Mouse (Mus musculus) telencephalon, adult 2 months (tissue): Measurements from ENCODE around the gene Sult2a3.
"Not testable (repeated sequence)": the region's sequence is repeated elsewhere in the genome, so short reads cannot be mapped to it uniquely, and the experiment has no call there.

Experiments
- DNase-seq: peaks from one replicate; pipeline ENCODE4 v3.0.0-alpha.2; 2011; ENCODE audit warnings: low read depth, low spot score

Gene Sult2a3

DNA sequence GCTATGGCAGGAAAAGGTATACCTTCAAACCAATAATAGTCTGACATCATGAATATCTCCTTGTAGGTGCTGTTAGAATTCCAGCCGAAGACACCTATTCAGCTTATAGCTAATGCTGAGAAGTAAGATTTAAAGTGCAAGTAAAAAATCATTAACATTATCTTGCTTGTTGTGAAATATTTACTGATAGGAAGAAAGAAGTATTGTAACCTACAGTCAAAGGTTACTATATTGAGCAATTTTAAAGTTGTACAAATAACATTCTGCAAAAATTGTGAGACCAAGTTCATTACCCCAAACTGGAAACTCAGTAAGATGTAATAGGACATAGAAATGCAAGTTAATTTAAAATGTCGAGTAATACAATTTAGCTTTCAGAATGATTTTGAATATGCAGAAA lies at the start of gene Sult2a3:
Gene Sult2a3 (minus strand): TSS at position 101 of the 400 bp plus-strand sequence.
- no peak for DNase-seq

DNA sequence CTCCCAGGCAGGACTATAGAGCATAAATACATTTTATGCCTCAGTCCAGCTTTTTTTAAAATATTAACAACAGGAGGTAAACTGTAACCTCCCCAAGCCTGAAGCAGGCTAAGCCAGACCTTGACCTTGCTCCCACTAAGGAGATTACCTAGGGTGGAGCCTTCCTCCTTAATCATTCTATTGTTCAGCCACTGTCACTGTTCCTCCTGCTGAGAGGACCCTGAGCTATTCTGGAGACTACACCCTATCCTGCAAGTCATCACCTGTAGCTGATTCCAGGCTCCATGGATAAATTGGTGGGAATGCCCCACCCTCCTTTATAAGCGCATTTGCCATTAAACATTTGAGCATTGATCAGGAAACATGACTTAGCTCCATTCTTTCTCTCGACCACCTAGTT lies 2.4 kb downstream of the Sult2a3 start:
- DNase-seq: no peak

DNA sequence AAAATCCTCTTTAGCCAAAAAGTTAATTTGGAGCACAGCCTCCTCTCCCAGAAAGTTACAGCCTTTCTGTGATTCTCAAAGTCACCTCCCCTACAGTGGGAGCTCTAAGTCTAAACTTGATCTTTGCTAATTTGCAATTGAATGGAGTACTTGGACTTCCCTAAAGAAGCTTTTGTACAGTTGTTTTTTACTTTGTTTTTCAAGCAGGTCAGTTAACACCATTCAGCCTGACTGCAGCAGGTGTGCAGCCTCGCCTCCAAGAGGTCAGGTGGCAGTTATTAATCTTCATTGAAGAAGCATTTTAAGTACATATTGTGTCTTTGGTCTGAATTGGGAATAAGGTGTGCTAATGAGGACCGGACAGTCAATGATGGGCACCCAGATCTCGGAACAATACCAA lies 3.0 kb downstream of the Sult2a3 start:
- DNase-seq: not testable (repeated sequence)

DNA sequence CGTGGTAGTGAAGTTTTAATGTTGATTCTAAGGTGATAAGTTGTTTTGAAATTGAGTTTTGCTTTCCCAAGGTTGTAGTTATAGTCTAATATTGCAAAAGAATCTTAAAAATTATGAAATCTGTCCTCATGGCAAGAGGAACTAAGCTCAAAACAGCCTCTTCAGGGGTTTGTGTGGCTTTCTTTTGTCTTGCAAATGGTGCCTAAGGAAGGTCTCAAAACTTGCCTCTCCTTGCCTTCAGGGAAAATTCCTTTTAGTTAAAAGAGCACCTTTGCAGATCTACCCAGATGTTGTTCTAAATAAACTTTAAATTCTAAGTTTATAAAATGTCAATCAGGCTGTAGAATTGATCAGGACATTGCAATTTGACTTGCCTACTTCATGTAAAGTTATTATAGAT lies 6.1 kb downstream of the Sult2a3 start:
- DNase-seq: no peak

DNA sequence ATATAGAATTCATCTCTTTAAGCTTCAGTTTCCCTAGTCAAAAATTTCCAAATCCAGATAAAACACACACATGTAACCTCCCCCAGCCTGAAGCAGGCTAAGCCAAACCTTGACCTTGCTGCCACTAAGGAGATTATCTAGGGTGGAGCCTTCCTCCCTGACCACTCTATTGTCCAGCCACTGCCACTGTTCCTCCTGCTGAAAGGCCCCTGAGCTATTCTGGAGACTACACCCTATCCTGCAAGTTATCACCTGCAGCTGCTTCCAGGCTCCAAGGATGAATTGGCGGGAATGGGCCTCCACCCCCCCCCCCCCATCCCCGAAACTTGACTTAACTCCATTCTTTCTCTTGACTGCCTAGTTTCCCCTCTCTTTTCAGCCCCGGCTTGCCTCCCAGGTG lies 8.4 kb downstream of the Sult2a3 start:
- DNase-seq: not testable (repeated sequence)

DNA sequence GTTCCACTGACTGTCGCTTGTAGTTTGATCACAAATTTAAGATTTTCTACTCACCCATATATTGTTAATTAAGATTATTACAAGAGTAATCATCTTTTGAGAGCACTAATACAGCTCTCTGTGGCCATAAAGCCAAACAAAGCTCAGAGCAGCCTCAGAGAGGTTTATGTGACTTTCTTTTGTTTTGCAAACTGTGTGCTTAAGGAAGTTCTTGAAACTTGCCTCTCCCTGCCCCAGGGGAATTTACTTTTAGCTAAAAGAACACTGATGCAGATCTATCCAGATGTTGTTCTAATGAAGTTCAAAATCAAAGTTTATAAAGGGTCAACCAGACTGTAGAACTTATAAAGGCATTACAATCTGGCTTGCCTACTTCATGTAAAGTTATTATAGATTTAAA lies 75.0 kb downstream of the Sult2a3 start:
- not testable (repeated sequence) for DNase-seq

DNA sequence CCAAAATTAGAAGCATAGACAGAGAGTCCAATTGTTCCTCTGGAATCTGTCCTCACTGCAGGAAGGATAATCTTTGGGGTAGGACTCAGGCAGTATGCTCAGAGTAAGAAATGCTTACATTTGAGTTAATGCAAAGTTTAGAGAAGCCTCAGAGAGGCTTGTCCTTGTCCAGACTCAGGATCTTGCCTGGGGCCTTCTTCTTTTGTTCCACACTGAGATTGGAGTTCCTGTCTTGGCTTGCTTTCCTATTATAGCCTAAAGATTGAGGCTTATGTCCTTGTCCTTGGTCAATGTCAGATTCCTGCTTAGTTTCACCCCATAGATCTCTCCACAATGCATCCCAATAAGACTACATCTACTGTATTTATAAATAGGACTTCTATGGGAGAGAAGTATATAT lies 92.0 kb downstream of the Sult2a3 start:
- not testable (repeated sequence) for DNase-seq
